Mouse (Mus musculus) testis, adult 2 months (tissue): Measurements from ENCODE around the gene Abcb6.
A peak's percentile ranks its signal among the peaks of the same experiment; 100 is the strongest.

Experiments used
- CTCF ChIP-seq: fragments of 200-500 bp; IDR thresholded peaks from 2 replicates; pipeline ENCODE4 v1.5.1; 2012; ENCODE audit warnings: low read depth, mild to moderate bottlenecking, inconsistent platforms, low read length, moderate library complexity; ENCODE audit not compliant: control insufficient read depth, insufficient read depth, insufficient replicate concordance
- POLR2A ChIP-seq: fragments of 200-500 bp; IDR thresholded peaks from 2 replicates; pipeline ENCODE4 v1.6.1; 2012; ENCODE audit warnings: low read depth, mild to moderate bottlenecking, inconsistent platforms, low read length, moderate library complexity; ENCODE audit not compliant: control insufficient read depth

DNA sequence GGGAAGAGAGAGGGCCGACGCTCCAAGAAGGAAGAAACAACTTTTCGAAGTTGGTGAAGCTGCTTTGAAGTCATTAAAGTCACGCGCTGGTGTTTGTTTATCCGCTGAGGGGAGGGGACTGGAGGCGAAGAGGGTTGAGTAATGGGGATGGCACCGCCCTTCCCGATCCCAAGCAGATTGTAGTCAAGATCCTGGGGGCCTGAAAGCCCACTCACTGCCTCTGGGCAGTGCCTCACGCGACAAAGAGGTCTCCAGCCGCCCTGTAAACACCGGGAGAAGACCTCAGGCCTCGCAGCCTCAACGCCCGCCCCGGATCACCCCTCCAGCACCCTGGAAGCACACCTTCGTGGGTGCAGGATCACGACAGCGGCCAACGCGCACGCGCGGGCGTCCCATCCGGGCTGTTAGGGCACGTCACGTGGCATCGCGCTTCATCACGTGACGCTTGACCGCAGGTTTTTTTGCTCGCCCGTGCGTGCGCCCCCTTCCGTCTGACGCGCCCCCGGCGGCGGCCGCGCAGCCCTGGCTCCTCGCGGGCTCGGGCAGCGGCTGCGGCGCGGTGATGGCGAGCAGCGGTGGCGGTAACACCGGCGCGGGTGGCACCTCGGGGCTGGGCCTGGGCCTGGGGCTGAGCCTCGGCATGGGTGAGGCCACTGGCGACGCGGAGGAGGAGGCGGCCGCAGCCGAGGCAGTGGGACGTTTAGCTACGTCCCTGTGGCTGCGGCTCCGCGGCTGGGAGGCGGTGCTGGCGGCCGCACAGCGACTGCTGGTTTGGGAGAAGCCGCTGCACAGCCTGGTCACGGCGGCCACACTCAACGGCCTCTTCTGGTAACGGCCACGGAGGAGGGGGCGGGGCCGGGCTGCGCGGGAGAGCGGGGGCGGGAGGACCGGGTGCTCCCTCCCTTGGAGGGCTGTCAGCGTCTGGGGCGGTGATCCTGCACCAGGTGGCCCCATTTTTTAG is 37.6 kb downstream of the Abcb6 start, which contains the start of the genes Cnppd1 and Retreg2:
- TF ChIP-seq CTCF = peak; percentile 47; the same call in 1 of the 2 replicates
- peak; percentile 96 for TF ChIP-seq POLR2A
